Mouse (Mus musculus): ENCODE data around the gene Kcnq1. TPM values are rescaled to one million over a fixed set of nuclear protein-coding genes. Genes with fewer than 3 reads are reported as not detected.

Gene Kcnq1
- total RNA-seq, 1 experiment, result 0.22 TPM

- Histone ChIP-seq H3K4me1 (ENCODE audit: control insufficient read depth in 2 of 2, insufficient read depth in 2 of 2, low read length in 2 of 2, poor library complexity in 1 of 2) (0 out of 4 replicates have a peak, but pooled peaks cover 0 to 3% of the 10 kb centered on the region in 2 experiments), H3K4me3 (ENCODE audit: insufficient read depth in 1 of 2, low read depth in 1 of 2, low read length in 2 of 2, poor library complexity in 1 of 2, severe bottlenecking in 1 of 2) (no peak overlapping the region), H3K9me3 (ENCODE audit: control insufficient read depth, insufficient read depth, low read depth, low read length) (no peaks in the 10 kb centered on the region), H3K27ac (ENCODE audit: insufficient read depth, low read depth, low read length, poor library complexity, severe bottlenecking) (no peak overlapping the region), H3K36me3 (ENCODE audit: control insufficient read depth, insufficient read depth, low read length, poor library complexity, severe bottlenecking) (no peaks in the 10 kb centered on the region; the same call in 1 of the 2 replicates), H3K9ac (ENCODE audit: insufficient read depth, low read depth, low read length, poor library complexity, severe bottlenecking) (no peak overlapping the region)
- in situ Hi-C loops (cut with MboI; ENCODE audit: low sequenced_read_pairs in 2 of 2, unreplicated experiment in 2 of 2), result no loop called here
- TF ChIP-seq ZC3H11A (IDR thresholded peaks at IDR 0.05; ENCODE audit: borderline replicate concordance, low read depth, low read length), result no peak
- no peak for TF ChIP-seq MAFK (IDR thresholded peaks at IDR 0.05; ENCODE audit: insufficient read depth, low read depth, low read length)
- TF ChIP-seq HCFC1 (IDR thresholded peaks at IDR 0.05; ENCODE audit: borderline replicate concordance, insufficient read depth, low read length), result no peak
- TF ChIP-seq ZNF384 (IDR thresholded peaks at IDR 0.05; ENCODE audit: low read depth, low read length), result no peak
- no peak for TF ChIP-seq CHD2 (IDR thresholded peaks at IDR 0.05; ENCODE audit: low read depth, low read length)
- no peak for DNase-seq (ENCODE audit: low read depth, low spot score)
Observed at GRCm38 (mm10) chr7:143283625-143284024, 177.5 kb downstream of the Kcnq1 start.

- H3K9ac ChIP-seq (ENCODE audit: insufficient read depth, low read depth, low read length, poor library complexity, severe bottlenecking), result no peak overlapping the region
- no peak overlapping the region for H3K27ac ChIP-seq (ENCODE audit: insufficient read depth, low read depth, low read length, poor library complexity, severe bottlenecking)
- no peaks in the 10 kb centered on the region for H3K9me3 ChIP-seq (ENCODE audit: control insufficient read depth, insufficient read depth, low read depth, low read length)
- 0 out of 4 replicates have a peak, but pooled peaks cover 0 to 4% of the 10 kb centered on the region in 2 experiments for H3K4me1 ChIP-seq (ENCODE audit: control insufficient read depth in 2 of 2, insufficient read depth in 2 of 2, low read length in 2 of 2, poor library complexity in 1 of 2)
- in situ Hi-C loops (cut with MboI; ENCODE audit: low sequenced_read_pairs in 2 of 2, unreplicated experiment in 2 of 2), result no loop called here
- no peak for TF ChIP-seq CHD2 (IDR thresholded peaks at IDR 0.05; ENCODE audit: low read depth, low read length)
- TF ChIP-seq ZNF384 (IDR thresholded peaks at IDR 0.05; ENCODE audit: low read depth, low read length), result no peak
- TF ChIP-seq HCFC1 (IDR thresholded peaks at IDR 0.05; ENCODE audit: borderline replicate concordance, insufficient read depth, low read length), result no peak
- TF ChIP-seq MAFK (IDR thresholded peaks at IDR 0.05; ENCODE audit: insufficient read depth, low read depth, low read length), result no peak
- TF ChIP-seq ZC3H11A (IDR thresholded peaks at IDR 0.05; ENCODE audit: borderline replicate concordance, low read depth, low read length), result no peak
- no peak for DNase-seq (ENCODE audit: low read depth, low spot score)
- H3K36me3 ChIP-seq (ENCODE audit: control insufficient read depth, insufficient read depth, low read length, poor library complexity, severe bottlenecking), result no peaks in the 10 kb centered on the region; the same call in 1 of the 2 replicates
- H3K4me3 ChIP-seq (ENCODE audit: insufficient read depth in 1 of 2, low read depth in 1 of 2, low read length in 2 of 2, poor library complexity in 1 of 2, severe bottlenecking in 1 of 2), result no peak overlapping the region
Observed at GRCm38 (mm10) chr7:143284866-143285265, 178.7 kb downstream of the Kcnq1 start.

GRCm38 (mm10) chr7:143285440-143285839 lies 179.3 kb downstream of the Kcnq1 start:
- Histone ChIP-seq H3K9ac (ENCODE audit: insufficient read depth, low read depth, low read length, poor library complexity, severe bottlenecking) (no peak overlapping the region), H3K9me3 (ENCODE audit: control insufficient read depth, insufficient read depth, low read depth, low read length) (no peaks in the 10 kb centered on the region), H3K4me3 (ENCODE audit: insufficient read depth in 1 of 2, low read depth in 1 of 2, low read length in 2 of 2, poor library complexity in 1 of 2, severe bottlenecking in 1 of 2) (no peak overlapping the region), H3K27ac (ENCODE audit: insufficient read depth, low read depth, low read length, poor library complexity, severe bottlenecking) (no peak overlapping the region), H3K36me3 (ENCODE audit: control insufficient read depth, insufficient read depth, low read length, poor library complexity, severe bottlenecking) (no peaks in the 10 kb centered on the region; the same call in 1 of the 2 replicates), H3K4me1 (ENCODE audit: control insufficient read depth in 2 of 2, insufficient read depth in 2 of 2, low read length in 2 of 2, poor library complexity in 1 of 2) (peaks cover 0 to 7% of the 10 kb centered on the region in 2 experiments; a peak in 2 of 4 replicates)
- TF ChIP-seq HCFC1 (IDR thresholded peaks at IDR 0.05; ENCODE audit: borderline replicate concordance, insufficient read depth, low read length) (no peak), ZC3H11A (IDR thresholded peaks at IDR 0.05; ENCODE audit: borderline replicate concordance, low read depth, low read length) (no peak)
- in situ Hi-C loops (cut with MboI; ENCODE audit: low sequenced_read_pairs in 2 of 2, unreplicated experiment in 2 of 2), result no loop called here
- DNase-seq (ENCODE audit: low read depth, low spot score), result no peak

GRCm38 (mm10) chr7:143286532-143287290 lies 180.5 kb downstream of the Kcnq1 start:
- Histone ChIP-seq H3K4me3 (ENCODE audit: insufficient read depth in 1 of 2, low read depth in 1 of 2, low read length in 2 of 2, poor library complexity in 1 of 2, severe bottlenecking in 1 of 2) (no peak overlapping the region), H3K27ac (ENCODE audit: insufficient read depth, low read depth, low read length, poor library complexity, severe bottlenecking) (no peak overlapping the region), H3K9ac (ENCODE audit: insufficient read depth, low read depth, low read length, poor library complexity, severe bottlenecking) (no peak overlapping the region), H3K9me3 (ENCODE audit: control insufficient read depth, insufficient read depth, low read depth, low read length) (no peaks in the 10 kb centered on the region), H3K4me1 (ENCODE audit: control insufficient read depth in 2 of 2, insufficient read depth in 2 of 2, low read length in 2 of 2, poor library complexity in 1 of 2) (peaks cover 2 to 9% of the 10 kb centered on the region in 2 experiments; a peak in 2 of 4 replicates), H3K36me3 (ENCODE audit: control insufficient read depth, insufficient read depth, low read length, poor library complexity, severe bottlenecking) (peaks cover 3% of the 10 kb centered on the region; the same call in 1 of the 2 replicates)
- DNase-seq (ENCODE audit: low read depth, low spot score), result no peak
- in situ Hi-C loops (cut with MboI; ENCODE audit: low sequenced_read_pairs in 2 of 2, unreplicated experiment in 2 of 2), result no loop called here
- TF ChIP-seq ZC3H11A (IDR thresholded peaks at IDR 0.05; ENCODE audit: borderline replicate concordance, low read depth, low read length) (no peak), HCFC1 (IDR thresholded peaks at IDR 0.05; ENCODE audit: borderline replicate concordance, insufficient read depth, low read length) (no peak), MAFK (IDR thresholded peaks at IDR 0.05; ENCODE audit: insufficient read depth, low read depth, low read length) (no peak), ZNF384 (IDR thresholded peaks at IDR 0.05; ENCODE audit: low read depth, low read length) (no peak)

Data from ES-E14 (cell line).